Mouse (Mus musculus): ENCODE data around the gene Pi4k2b.

Pi4k2b gene

GRCm38 (mm10) chr5:52782523-52783250 is 41.3 kb downstream of the Pi4k2b start:
- peak; percentile 50 for DNase-seq (ENCODE audit: low read depth)

- no peak for DNase-seq (ENCODE audit: low read depth)
These were observed 41.9 kb downstream of the Pi4k2b start for GRCm38 (mm10) chr5:52783251-52783620.

GRCm38 (mm10) chr5:52783957-52784356 is 42.6 kb downstream of the Pi4k2b start:
- no peak for DNase-seq (ENCODE audit: low read depth)

- DNase-seq (ENCODE audit: low read depth), result no peak
These were observed 45.4 kb downstream of the Pi4k2b start for GRCm38 (mm10) chr5:52786556-52787322.

GRCm38 (mm10) chr5:52793230-52793629 is 51.9 kb downstream of the Pi4k2b start:
- no peak for DNase-seq (ENCODE audit: low read depth)

- DNase-seq (ENCODE audit: low read depth), result no peak
These were observed 52.7 kb downstream of the Pi4k2b start for GRCm38 (mm10) chr5:52794109-52794508.

- no peak for DNase-seq (ENCODE audit: low read depth)
These were observed 58.1 kb downstream of the Pi4k2b start for GRCm38 (mm10) chr5:52799274-52799985.

GRCm38 (mm10) chr5:52805801-52806200 is 64.4 kb downstream of the Pi4k2b start:
- DNase-seq (ENCODE audit: low read depth), result no peak

- DNase-seq (ENCODE audit: low read depth), result no peak
These were observed 65.0 kb downstream of the Pi4k2b start for GRCm38 (mm10) chr5:52806349-52806748.

GRCm38 (mm10) chr5:52807030-52807429 is 65.7 kb downstream of the Pi4k2b start:
- DNase-seq (ENCODE audit: low read depth), result no peak

- DNase-seq (ENCODE audit: low read depth), result no peak
These were observed 69.1 kb downstream of the Pi4k2b start for GRCm38 (mm10) chr5:52810446-52810845.

GRCm38 (mm10) chr5:52811056-52811455 is 69.7 kb downstream of the Pi4k2b start:
- DNase-seq (ENCODE audit: low read depth), result no peak

- DNase-seq (ENCODE audit: low read depth), result no peak
These were observed 71.1 kb downstream of the Pi4k2b start for GRCm38 (mm10) chr5:52812456-52812855.

GRCm38 (mm10) chr5:52813312-52813711 is 71.9 kb downstream of the Pi4k2b start:
- DNase-seq (ENCODE audit: low read depth), result no peak

- DNase-seq (ENCODE audit: low read depth), result no peak
These were observed 77.3 kb downstream of the Pi4k2b start for GRCm38 (mm10) chr5:52818676-52819075.
